Mouse (Mus musculus) heart, embryonic 11.5 days (tissue): ENCODE data around the gene Retnla. TPM values are rescaled to one million over a fixed set of nuclear protein-coding genes. Genes with fewer than 3 reads are reported as not detected.

Experiments
- ATAC-seq: fragments of 200-750 bp; cut with Nextera tagmentation; replicated peaks from 2 replicates; pipeline ENCODE4 v1.8.0; 2017; ENCODE audit warnings: moderate library complexity; ENCODE audit not compliant: insufficient number of reproducible peaks, low FRiP score, low TSS enrichment
- H3K27ac ChIP-seq: fragments of 300-500 bp; sonication (generic); 2 replicates; pipeline ENCODE4 v1.5.1; 2014; ENCODE audit warnings: mild to moderate bottlenecking, low read depth, low read length
- H3K27me3 ChIP-seq: fragments of 300-500 bp; sonication (generic); 2 replicates; pipeline ENCODE4 v1.6.1; 2014; ENCODE audit warnings: mild to moderate bottlenecking, low read length, mixed read lengths; ENCODE audit not compliant: control insufficient read depth, insufficient read depth
- H3K36me3 ChIP-seq: fragments of 300-500 bp; sonication (generic); 2 replicates; pipeline ENCODE4 v1.6.1; 2014; ENCODE audit warnings: mild to moderate bottlenecking, low read length, moderate library complexity, mixed read lengths; ENCODE audit not compliant: control insufficient read depth, insufficient read depth
- H3K4me1 ChIP-seq: fragments of 300-500 bp; sonication (generic); 2 replicates; pipeline ENCODE4 v1.6.1; 2014; ENCODE audit warnings: low read length; ENCODE audit not compliant: control insufficient read depth, insufficient read depth
- H3K4me2 ChIP-seq: fragments of 300-500 bp; sonication (generic); 2 replicates; pipeline ENCODE4 v1.6.1; 2014; ENCODE audit warnings: mild to moderate bottlenecking, moderate library complexity
- H3K4me3 ChIP-seq: fragments of 300-500 bp; sonication (generic); 2 replicates; pipeline ENCODE4 v1.5.1; 2014; ENCODE audit warnings: low read depth, low read length
- H3K9ac ChIP-seq: fragments of 300-500 bp; sonication (generic); 2 replicates; pipeline ENCODE4 v1.6.1; 2014; ENCODE audit warnings: mild to moderate bottlenecking, low read depth, low read length, moderate library complexity
- H3K9me3 ChIP-seq: fragments of 300-500 bp; sonication (generic); replicated peaks from 2 replicates; pipeline ENCODE4 v1.6.1; 2016; ENCODE audit warnings: low read length; ENCODE audit not compliant: control insufficient read depth
- WGBS: fragments of 180-500 bp; shearing (Covaris S2); extraction: QIAGEN DNeasy Blood & Tissue Kit; methylation state at CpG from one replicate; pipeline ENCODE4 v1.1.7; 2014; ENCODE audit not compliant: insufficient replicate concordance; 5-methylcytosine and 5-hydroxymethylcytosine counted together
- polyA plus RNA-seq: library from polyadenylated mRNA; unstranded; fragments of >200 nt; fragmentation: Nextera tagmentation; extraction: Ambion mirVana; gene quantifications from 2 replicates; pipeline ENCODE4 v1.2.1, GENCODE M21; 2014

The Retnla gene
- polyA plus RNA-seq, 1 experiment from 2014 or later: not detected

DNA sequence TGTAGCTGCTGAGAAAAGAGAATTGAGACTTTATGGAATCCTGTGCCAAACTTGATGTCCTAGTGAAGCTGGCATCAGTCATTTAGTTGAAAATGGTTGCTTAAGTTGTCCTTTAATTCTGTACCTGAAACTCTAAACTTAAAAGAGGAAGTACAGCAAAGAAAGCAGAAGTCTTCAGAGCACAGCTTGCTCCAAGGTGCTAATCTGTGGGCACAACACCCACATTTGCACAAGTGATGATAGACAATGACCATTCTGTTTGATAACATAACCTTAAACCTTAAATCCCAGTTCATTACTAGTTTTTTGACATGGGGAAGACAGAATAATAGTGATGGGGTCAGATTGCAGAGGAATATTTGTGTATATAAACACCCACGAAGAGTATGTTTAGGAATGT, 26.3 kb downstream of the Retnla start:
- WGBS: 63% methylated on average over 1 of the region's 1 CpGs

DNA sequence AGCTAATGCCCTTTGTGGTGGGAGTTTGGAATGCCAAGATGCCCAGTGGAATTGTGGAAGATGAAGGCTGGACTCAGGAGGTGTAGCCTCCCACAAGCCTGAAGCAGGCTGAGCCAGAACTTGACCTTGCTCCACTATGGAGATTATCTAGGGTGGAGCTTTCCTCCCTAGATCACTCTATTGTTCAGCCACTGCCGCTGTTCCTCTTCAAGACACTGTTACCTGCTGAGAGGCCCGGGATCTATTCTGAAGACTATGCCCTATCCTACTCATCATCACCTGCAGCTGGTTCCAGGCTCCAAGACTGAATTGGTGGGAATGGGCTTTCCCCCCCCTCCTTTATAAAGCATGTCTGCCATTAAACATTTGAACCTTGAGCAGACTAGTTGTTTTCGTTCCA, 27.3 kb downstream of the Retnla start:
- ATAC-seq: no peak
- no peak overlapping the region for H3K27ac ChIP-seq
- no peak overlapping the region for H3K4me3 ChIP-seq
- H3K9me3 ChIP-seq: no peaks in the 10 kb centered on the region
- H3K9ac ChIP-seq: no peak overlapping the region
- H3K4me1 ChIP-seq: no peaks in the 10 kb centered on the region
- H3K27me3 ChIP-seq: no peaks in the 10 kb centered on the region
- H3K4me2 ChIP-seq: no peak overlapping the region
- WGBS: 68% methylated on average over 3 of the region's 3 CpGs
- H3K36me3 ChIP-seq: no peaks in the 10 kb centered on the region

More for the DNA sequence above, 26.3 kb downstream of the Retnla start:
- Histone ChIP-seq H3K27me3 (no peaks in the 10 kb centered on the region), H3K9me3 (no peaks in the 10 kb centered on the region), H3K36me3 (no peaks in the 10 kb centered on the region), H3K27ac (no peak overlapping the region), H3K4me2 (no peak overlapping the region), H3K9ac (no peak overlapping the region), H3K4me1 (no peaks in the 10 kb centered on the region), H3K4me3 (no peak overlapping the region)
- no peak for ATAC-seq

DNA sequence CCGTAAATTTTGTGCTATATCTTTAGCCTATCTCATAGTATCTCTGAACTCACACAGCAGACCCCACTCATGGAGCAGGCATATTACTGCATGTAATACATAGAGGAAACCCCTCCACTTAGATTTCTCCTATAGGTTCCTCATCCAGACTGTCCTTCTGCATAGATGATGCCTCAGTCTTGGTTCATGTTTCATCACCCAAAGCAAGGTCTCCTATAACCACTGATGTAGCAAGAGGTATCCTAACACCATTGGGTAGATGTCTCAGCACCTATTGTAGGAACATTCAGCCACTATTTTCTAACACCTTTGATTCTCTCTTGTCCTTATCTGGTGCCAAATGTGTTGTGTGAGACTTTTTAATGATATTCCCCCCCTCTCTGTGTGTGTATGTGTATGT, 29.4 kb downstream of the Retnla start:
- no peak overlapping the region for H3K27ac ChIP-seq
- H3K4me3 ChIP-seq: no peak overlapping the region
- no peaks in the 10 kb centered on the region for H3K27me3 ChIP-seq
- H3K36me3 ChIP-seq: no peaks in the 10 kb centered on the region
- WGBS: 81% methylated on average over 1 of the region's 1 CpGs
- H3K4me1 ChIP-seq: no peaks in the 10 kb centered on the region
- H3K9ac ChIP-seq: no peak overlapping the region
- ATAC-seq: no peak
- H3K4me2 ChIP-seq: no peak overlapping the region
- H3K9me3 ChIP-seq: no peaks in the 10 kb centered on the region

DNA sequence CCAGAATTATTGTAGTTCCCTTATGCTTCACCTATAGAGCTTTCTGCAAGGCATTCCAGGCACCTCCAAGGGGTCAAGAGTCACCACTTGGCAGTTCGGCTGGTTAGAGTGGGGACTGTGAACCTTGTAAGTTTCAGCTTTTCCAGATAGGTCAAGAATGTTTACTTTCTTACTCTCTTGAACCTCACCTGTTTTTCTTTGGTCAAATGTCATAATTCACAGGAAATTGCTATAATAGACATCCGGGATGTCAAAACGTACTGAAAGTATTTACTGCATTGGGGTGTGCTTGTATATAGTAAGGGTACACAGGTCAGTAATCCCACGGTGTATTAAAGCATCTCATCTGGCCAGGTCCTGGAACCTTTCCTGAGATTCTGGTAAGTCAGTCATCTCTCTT, 30.0 kb downstream of the Retnla start, which contains the start of gene Retnlg:
TSS of gene Retnlg (plus strand) at position 301 of the 400 bp plus-strand sequence.
- H3K4me1 ChIP-seq: no peaks in the 10 kb centered on the region
- 65% methylated on average over 4 of the region's 4 CpGs for WGBS
- no peaks in the 10 kb centered on the region for H3K36me3 ChIP-seq
- H3K4me2 ChIP-seq: no peak within 1 kb of the TSS
- ATAC-seq: no peak
- H3K27me3 ChIP-seq: no peaks in the 10 kb centered on the region
- no peaks in the 10 kb centered on the region for H3K9me3 ChIP-seq
- H3K9ac ChIP-seq: no peak within 1 kb of the TSS
- H3K4me3 ChIP-seq: no peak within 1 kb of the TSS
- no peak within 1 kb of the TSS for H3K27ac ChIP-seq

DNA sequence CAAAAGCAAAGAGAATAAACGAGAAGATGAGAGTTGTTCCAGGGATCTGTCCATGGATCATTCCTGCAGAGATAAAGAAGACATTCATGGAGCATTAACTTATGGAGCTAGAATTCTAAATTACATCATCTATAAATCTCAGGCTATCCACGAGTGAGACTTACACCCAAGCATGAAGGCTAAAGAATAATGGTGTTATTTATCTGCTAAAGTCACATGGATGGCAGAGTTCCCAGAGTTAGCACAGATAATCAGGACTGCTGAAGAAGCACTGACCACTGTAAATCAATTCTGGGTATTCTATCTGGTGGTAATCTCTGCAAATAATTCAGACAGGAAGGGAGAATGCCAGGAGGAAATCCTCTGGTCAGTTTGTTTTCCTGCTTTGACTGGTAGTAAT, 48.4 kb downstream of the Retnla start:
- no peak overlapping the region for H3K27ac ChIP-seq
- ATAC-seq: no peak
- H3K27me3 ChIP-seq: no peaks in the 10 kb centered on the region
- H3K4me1 ChIP-seq: no peaks in the 10 kb centered on the region
- H3K9me3 ChIP-seq: no peaks in the 10 kb centered on the region
- no peak overlapping the region for H3K9ac ChIP-seq
- H3K36me3 ChIP-seq: no peaks in the 10 kb centered on the region
- WGBS: 55% methylated on average over 2 of the region's 2 CpGs
- no peak overlapping the region for H3K4me3 ChIP-seq
- H3K4me2 ChIP-seq: no peak overlapping the region

Other genes starting within 250 kb of the Retnla start
- 0.04 TPM in 1 of 2 replicates, not detected in the other for gene Trat1, start 70.5 kb upstream of the Retnla start, polyA plus RNA-seq
- gene Retnlb, start 25.7 kb upstream of the Retnla start, polyA plus RNA-seq: not detected in 2 replicates
- not detected in 2 replicates for gene Retnlg, start 30.1 kb downstream of the Retnla start, polyA plus RNA-seq
- gene Dzip3, start 151.6 kb downstream of the Retnla start, polyA plus RNA-seq: 26.3 and 27.8 TPM in 2 replicates
- gene Cip2a, start 151.6 kb downstream of the Retnla start, polyA plus RNA-seq: 30.0 and 32.3 TPM in 2 replicates
- gene Myh15, start 214.9 kb downstream of the Retnla start, polyA plus RNA-seq: not detected in 2 replicates